Mouse (Mus musculus) myocyte (in vitro differentiated cells): Measurements from ENCODE around the gene Rgl1. TPM values are rescaled to one million over a fixed set of nuclear protein-coding genes. Genes with fewer than 3 reads are reported as not detected.
"Not testable (repeated sequence)": the region's sequence is repeated elsewhere in the genome, so short reads cannot be mapped to it uniquely, and the experiment has no call there.

Source experiments
- H3K27me3 ChIP-seq: one replicate; pipeline ENCODE4 v1.6.1; 2011; ENCODE audit not compliant: control insufficient read depth, insufficient read depth, insufficient read length
- H3K36me3 ChIP-seq: one replicate; pipeline ENCODE4 v1.6.1; 2011; ENCODE audit not compliant: control insufficient read depth, insufficient read depth
- H3K4me2 ChIP-seq: one replicate; pipeline ENCODE4 v1.6.1; 2011; ENCODE audit warnings: low read depth, control low read depth
- H3K4me3 ChIP-seq: one replicate; pipeline ENCODE4 v1.5.1; 2011; ENCODE audit warnings: mild to moderate bottlenecking, control low read depth, moderate library complexity
- H3K79me2 ChIP-seq: one replicate; pipeline ENCODE4 v1.6.1; 2011; ENCODE audit not compliant: control insufficient read depth, insufficient read depth
- H3ac ChIP-seq: one replicate; pipeline ENCODE4 v1.6.1; 2011; ENCODE audit not compliant: control insufficient read depth, insufficient read length
- CEBPB ChIP-seq: IDR thresholded peaks from 2 replicates; pipeline ENCODE4 v1.6.1; 2011; ENCODE audit warnings: mild to moderate bottlenecking, moderate library complexity; ENCODE audit not compliant: poor library complexity, insufficient read depth, severe bottlenecking
- E2F4 ChIP-seq: IDR thresholded peaks from one replicate; pipeline ENCODE4 v1.6.1; 2011; ENCODE audit warnings: mild to moderate bottlenecking, control low read depth, moderate library complexity; ENCODE audit not compliant: insufficient read depth
- MAX ChIP-seq: IDR thresholded peaks from one replicate; pipeline ENCODE4 v1.6.1; 2011; ENCODE audit warnings: low read depth, mild to moderate bottlenecking, control low read depth
- MYOD1 ChIP-seq, 3 experiments: IDR thresholded peaks; one replicate each; pipeline ENCODE4 v1.6.1; 2011; ENCODE audit warnings: control low read depth in 2 of 3, low read depth in 2 of 3, mild to moderate bottlenecking in 2 of 3, moderate library complexity in 1 of 3; ENCODE audit not compliant: insufficient read length in 2 of 3, control insufficient read depth in 1 of 3
- MYOG ChIP-seq, 3 experiments: IDR thresholded peaks; one replicate each; pipeline ENCODE4 v1.6.1; 2011; ENCODE audit warnings: control low read depth in 2 of 3, low read depth in 2 of 3, mild to moderate bottlenecking in 2 of 3; ENCODE audit not compliant: insufficient read length in 2 of 3, control insufficient read depth in 1 of 3, insufficient read depth in 1 of 3
- POLR2A ChIP-seq: IDR thresholded peaks from one replicate; pipeline ENCODE4 v1.6.1; 2011; ENCODE audit warnings: low read depth, mild to moderate bottlenecking, control low read depth, moderate library complexity; ENCODE audit not compliant: insufficient read length
- POLR2AphosphoS2 ChIP-seq: IDR thresholded peaks from one replicate; pipeline ENCODE4 v1.6.1; 2011; ENCODE audit warnings: low read depth, control low read depth; ENCODE audit not compliant: insufficient read length
- REST ChIP-seq: IDR thresholded peaks from one replicate; pipeline ENCODE4 v1.6.1; 2011; ENCODE audit warnings: mild to moderate bottlenecking, control low read depth, moderate library complexity; ENCODE audit not compliant: insufficient read depth, insufficient read length
- SRF ChIP-seq: IDR thresholded peaks from one replicate; pipeline ENCODE4 v1.6.1; 2011; ENCODE audit warnings: low read depth; ENCODE audit not compliant: control insufficient read depth, insufficient read length
- TCF12 ChIP-seq: IDR thresholded peaks from one replicate; pipeline ENCODE4 v1.6.1; 2011; ENCODE audit warnings: mild to moderate bottlenecking, control low read depth; ENCODE audit not compliant: poor library complexity, insufficient read depth, severe bottlenecking
- TCF3 ChIP-seq: IDR thresholded peaks from one replicate; pipeline ENCODE4 v1.6.1; 2011; ENCODE audit warnings: low read depth, control low read depth; ENCODE audit not compliant: insufficient read length
- USF1 ChIP-seq: IDR thresholded peaks from one replicate; pipeline ENCODE4 v1.6.1; 2011; ENCODE audit warnings: low read depth, mild to moderate bottlenecking, control low read depth, moderate library complexity
- polyA plus RNA-seq: library from polyadenylated mRNA; unstranded; fragments of >200 nt; fragmentation: generic; extraction: Trizol; gene quantifications from one replicate; pipeline ENCODE4 v1.2.1, GENCODE M21; 2012; ENCODE audit warnings: missing spikeins

Rgl1 gene
- polyA plus RNA-seq, 1 experiment = 4.3 TPM

- TF ChIP-seq USF1 = no peak
- no peak for TF ChIP-seq MYOD1 (IDR thresholded peaks at IDR 0.05; ENCODE audit: control insufficient read depth in 1 of 3, insufficient read length in 2 of 3, low read depth in 2 of 3)
- Histone ChIP-seq H3ac (no peak overlapping the region), H3K4me3 (no peak overlapping the region), H3K27me3 (no peaks in the 10 kb centered on the region), H3K4me2 (no peak overlapping the region), H3K36me3 (no peaks in the 10 kb centered on the region), H3K79me2 (no peaks in the 10 kb centered on the region)
Observed at GRCm38 (mm10) chr1:152651495-152651874, 114.7 kb downstream of the Rgl1 start.

GRCm38 (mm10) chr1:152650856-152651494, 115.2 kb downstream of the Rgl1 start:
- Histone ChIP-seq H3K27me3 (no peaks in the 10 kb centered on the region), H3K4me3 (no peak overlapping the region), H3K79me2 (no peaks in the 10 kb centered on the region), H3K4me2 (no peak overlapping the region), H3ac (no peak overlapping the region), H3K36me3 (no peaks in the 10 kb centered on the region)
- TF ChIP-seq TCF12 = no peak
- TF ChIP-seq POLR2AphosphoS2 = no peak
- TF ChIP-seq MYOD1 (IDR thresholded peaks at IDR 0.05; ENCODE audit: control insufficient read depth in 1 of 3, insufficient read length in 2 of 3, low read depth in 2 of 3) = no peak
- TF ChIP-seq MYOG (IDR thresholded peaks at IDR 0.05; ENCODE audit: control insufficient read depth in 1 of 3, insufficient read depth in 1 of 3, insufficient read length in 2 of 3, low read depth in 2 of 3) = no peak
- no peak for TF ChIP-seq E2F4
- no peak for TF ChIP-seq SRF
- TF ChIP-seq MAX = no peak
- no peak for TF ChIP-seq TCF3
- TF ChIP-seq REST = no peak

GRCm38 (mm10) chr1:152648052-152648451, 118.1 kb downstream of the Rgl1 start:
- Histone ChIP-seq H3K27me3 (no peaks in the 10 kb centered on the region), H3K36me3 (no peaks in the 10 kb centered on the region), H3K79me2 (no peaks in the 10 kb centered on the region), H3ac (no peak overlapping the region), H3K4me2 (no peak overlapping the region), H3K4me3 (no peak overlapping the region)
- TF ChIP-seq MAX (no peak), POLR2A (no peak), MYOG (IDR thresholded peaks at IDR 0.05; ENCODE audit: control insufficient read depth in 1 of 3, insufficient read depth in 1 of 3, insufficient read length in 2 of 3, low read depth in 2 of 3) (no peak), CEBPB (no peak), REST (no peak), TCF3 (no peak)

- not testable (repeated sequence) for H3K27me3 ChIP-seq, H3ac ChIP-seq, H3K4me3 ChIP-seq, H3K36me3 ChIP-seq, H3K79me2 ChIP-seq, H3K4me2 ChIP-seq
Observed at GRCm38 (mm10) chr1:152642207-152642606, 123.9 kb downstream of the Rgl1 start.

GRCm38 (mm10) chr1:152640195-152640981, 125.8 kb downstream of the Rgl1 start:
- no peak overlapping the region for H3K4me2 ChIP-seq
- no peaks in the 10 kb centered on the region for H3K27me3 ChIP-seq
- no peaks in the 10 kb centered on the region for H3K79me2 ChIP-seq
- no peaks in the 10 kb centered on the region for H3K36me3 ChIP-seq
- no peak overlapping the region for H3K4me3 ChIP-seq
- TF ChIP-seq USF1 = no peak
- peak in 2 of 3 experiments; percentile 46 to 76 for TF ChIP-seq MYOD1 (IDR thresholded peaks at IDR 0.05; ENCODE audit: control insufficient read depth in 1 of 3, insufficient read length in 2 of 3, low read depth in 2 of 3)
- H3ac ChIP-seq = no peak overlapping the region

GRCm38 (mm10) chr1:152639344-152639743, 126.8 kb downstream of the Rgl1 start:
- TF ChIP-seq TCF3 (no peak), TCF12 (no peak), POLR2AphosphoS2 (no peak), MYOG (IDR thresholded peaks at IDR 0.05; ENCODE audit: control insufficient read depth in 1 of 3, insufficient read depth in 1 of 3, insufficient read length in 2 of 3, low read depth in 2 of 3) (no peak), SRF (no peak), REST (no peak), USF1 (no peak), MYOD1 (IDR thresholded peaks at IDR 0.05; ENCODE audit: control insufficient read depth in 1 of 3, insufficient read length in 2 of 3, low read depth in 2 of 3) (no peak), CEBPB (no peak), POLR2A (no peak), E2F4 (no peak), MAX (no peak)

More at GRCm38 (mm10) chr1:152639344-152639743, 126.8 kb downstream of the Rgl1 start:
- Histone ChIP-seq H3ac (no peak overlapping the region), H3K27me3 (no peaks in the 10 kb centered on the region), H3K79me2 (no peaks in the 10 kb centered on the region), H3K4me2 (no peak overlapping the region), H3K4me3 (no peak overlapping the region), H3K36me3 (no peaks in the 10 kb centered on the region)
